Mouse (Mus musculus) brown adipose tissue, adult 24 weeks (tissue): ENCODE data around the gene Vmn1r118. TPM values are rescaled to one million over a fixed set of nuclear protein-coding genes. Genes with fewer than 3 reads are reported as not detected.
"Not testable (repeated sequence)": the region's sequence is repeated elsewhere in the genome, so short reads cannot be mapped to it uniquely, and the experiment has no call there.

Experiments
- H3K27ac ChIP-seq: fragments of 200-500 bp; replicated peaks from 2 replicates; pipeline ENCODE4 v1.5.1; 2012; ENCODE audit warnings: low read depth, mild to moderate bottlenecking, low read length
- H3K4me1 ChIP-seq: fragments of 200-500 bp; 2 replicates; pipeline ENCODE4 v1.6.1; 2012; ENCODE audit warnings: low read length, mixed read lengths; ENCODE audit not compliant: control insufficient read depth, insufficient read depth, insufficient read length
- H3K4me3 ChIP-seq: fragments of 200-500 bp; 2 replicates; pipeline ENCODE4 v1.5.1; 2012; ENCODE audit warnings: low read depth, mild to moderate bottlenecking, low read length, moderate library complexity; ENCODE audit not compliant: insufficient read depth
- polyA plus RNA-seq: library from polyadenylated mRNA; stranded (reverse); fragments of >200 nt; gene quantifications from 2 replicates; pipeline ENCODE4 v1.2.4, GENCODE M21; 2012; ENCODE audit not compliant: missing spikeins, insufficient read depth, insufficient read length

Gene Vmn1r118
- polyA plus RNA-seq: not detected in 2 replicates

DNA sequence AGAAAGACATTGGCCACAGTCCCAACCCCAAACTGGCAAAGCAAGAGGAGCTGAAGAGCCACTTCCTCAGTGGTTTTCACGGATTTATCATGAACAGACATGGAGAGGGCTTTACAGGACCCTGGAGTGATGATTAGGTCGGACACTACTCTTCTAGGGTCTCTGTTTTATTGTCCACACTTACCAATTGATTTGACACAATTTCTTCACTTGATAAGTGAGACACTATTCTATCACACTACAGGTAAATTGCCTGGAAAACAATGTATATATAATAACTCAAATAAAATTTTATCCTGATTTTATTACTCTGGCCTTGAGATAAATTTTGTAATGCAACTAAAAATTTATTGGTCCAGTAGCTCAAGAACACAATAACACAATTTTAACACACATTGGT is at the start of gene Vmn1r118:
Vmn1r118 (minus strand) TSS at position 101 of the 400 bp plus-strand sequence.
- H3K4me3 ChIP-seq, H3K4me1 ChIP-seq, H3K27ac ChIP-seq: not testable (repeated sequence)

GRCm38 (mm10) chr7:20884021-20884420 is 28.1 kb downstream of the Vmn1r118 start, which contains the start of gene Vmn1r117:
Gene Vmn1r117 (minus strand): TSS chr7:20884121.
- H3K4me3 ChIP-seq, H3K27ac ChIP-seq, H3K4me1 ChIP-seq: not testable (repeated sequence)

GRCm38 (mm10) chr7:20871956-20872355 is 40.2 kb downstream of the Vmn1r118 start, which contains the start of gene Vmn1r116:
Gene Vmn1r116 (plus strand): TSS chr7:20872256.
- H3K27ac ChIP-seq, H3K4me3 ChIP-seq, H3K4me1 ChIP-seq: not testable (repeated sequence)

Other genes starting within 250 kb of the Vmn1r118 start
- not detected in 2 replicates for gene Vmn1r107, start 243.4 kb downstream of the Vmn1r118 start, polyA plus RNA-seq
- not detected in 2 replicates for gene Vmn1r111, start 209.1 kb downstream of the Vmn1r118 start, polyA plus RNA-seq
- gene Gm10668, start 181.7 kb downstream of the Vmn1r118 start, polyA plus RNA-seq: not detected in 2 replicates
- gene Vmn1r112, start 141.2 kb downstream of the Vmn1r118 start, polyA plus RNA-seq: not detected in 2 replicates
- gene Vmn1r113, start 125.1 kb downstream of the Vmn1r118 start, polyA plus RNA-seq: not detected in 2 replicates
- not detected in 2 replicates for gene Vmn1r114, start 100.2 kb downstream of the Vmn1r118 start, polyA plus RNA-seq
- not detected in 2 replicates for gene Vmn1r115, start 67.4 kb downstream of the Vmn1r118 start, polyA plus RNA-seq
- not detected in 2 replicates for gene Vmn1r116, start 40.1 kb downstream of the Vmn1r118 start, polyA plus RNA-seq
- gene Vmn1r117, start 28.2 kb downstream of the Vmn1r118 start, polyA plus RNA-seq: not detected in 2 replicates
- not detected in 2 replicates for gene Vmn1r119, start 100.1 kb upstream of the Vmn1r118 start, polyA plus RNA-seq
- gene Vmn1r120, start 141.4 kb upstream of the Vmn1r118 start, polyA plus RNA-seq: not detected in 2 replicates
- not detected in 2 replicates for gene Vmn1r121, start 186.2 kb upstream of the Vmn1r118 start, polyA plus RNA-seq
- not detected in 2 replicates for gene Vmn1r122, start 221.8 kb upstream of the Vmn1r118 start, polyA plus RNA-seq
- not detected in 2 replicates for gene Vmn1r123, start 249.8 kb upstream of the Vmn1r118 start, polyA plus RNA-seq